Mouse (Mus musculus): Measurements from ENCODE around the gene Azi2. TPM values are rescaled to one million over a fixed set of nuclear protein-coding genes. Genes with fewer than 3 reads are reported as not detected.

Gene Azi2
- total RNA-seq, 2 experiments from 2014 or later: 68.2 to 73.1 TPM

DNA sequence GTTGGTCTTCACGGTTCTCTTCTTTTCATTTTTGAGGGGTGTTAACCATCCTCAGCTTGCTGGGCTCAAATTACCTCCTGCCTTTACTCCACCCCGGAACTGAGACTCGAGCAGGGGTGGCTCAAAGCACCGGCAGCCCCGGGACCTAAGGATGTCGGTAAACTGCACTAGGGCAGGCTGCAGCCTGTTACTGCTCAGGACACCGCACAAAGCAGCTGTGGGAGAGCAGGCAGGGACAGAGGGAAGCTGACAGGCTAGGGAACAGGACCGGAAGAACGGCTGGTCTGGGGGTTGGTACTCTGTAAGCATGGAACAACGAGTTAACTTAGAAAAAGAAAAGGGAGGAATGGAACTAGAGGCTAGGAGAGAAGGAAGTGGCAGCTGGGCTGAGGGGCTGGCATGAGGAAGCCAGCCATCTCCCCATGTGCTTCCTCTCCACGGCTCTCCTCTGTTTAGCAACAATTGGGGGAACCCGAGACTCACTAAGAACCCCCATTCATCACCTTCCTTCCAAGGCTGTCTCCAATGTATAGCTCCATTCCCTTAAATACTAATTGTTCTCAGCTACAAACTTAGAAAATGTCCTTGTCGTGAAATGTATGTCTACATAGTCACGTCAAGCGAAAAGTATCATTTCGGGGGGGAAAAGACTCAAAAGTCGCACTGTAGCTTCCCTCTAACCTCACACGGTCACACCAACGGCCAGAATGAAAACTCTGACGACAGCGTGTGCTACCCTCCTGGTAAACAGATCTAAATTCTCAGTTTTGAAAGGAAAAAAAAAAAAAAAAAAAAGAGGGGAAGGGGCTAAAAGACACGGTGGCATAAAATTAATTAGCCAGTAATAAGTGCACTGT, 42.5 kb downstream of the Azi2 start:
- no peak for DNase-seq (ENCODE audit: low spot score in 2 of 2)

DNA sequence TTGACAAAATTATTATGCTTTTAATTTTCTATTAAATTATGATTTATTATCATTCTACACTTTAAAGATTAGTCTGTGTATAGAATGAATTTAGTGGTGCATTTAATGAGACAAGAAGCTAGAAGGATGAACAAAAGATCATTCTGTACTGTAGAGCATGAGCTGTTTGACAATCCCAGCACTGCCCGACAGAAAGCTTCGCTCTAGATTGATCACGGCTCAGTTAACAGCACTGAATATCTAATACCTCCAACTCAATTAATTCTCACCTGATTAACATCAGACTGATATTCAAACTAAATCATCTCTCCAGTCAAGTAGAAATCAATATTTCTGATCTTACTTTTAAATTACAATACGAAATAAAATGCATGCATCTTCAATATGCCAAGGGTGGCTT, 43.5 kb downstream of the Azi2 start:
- DNase-seq (ENCODE audit: low spot score in 2 of 2): no peak

DNA sequence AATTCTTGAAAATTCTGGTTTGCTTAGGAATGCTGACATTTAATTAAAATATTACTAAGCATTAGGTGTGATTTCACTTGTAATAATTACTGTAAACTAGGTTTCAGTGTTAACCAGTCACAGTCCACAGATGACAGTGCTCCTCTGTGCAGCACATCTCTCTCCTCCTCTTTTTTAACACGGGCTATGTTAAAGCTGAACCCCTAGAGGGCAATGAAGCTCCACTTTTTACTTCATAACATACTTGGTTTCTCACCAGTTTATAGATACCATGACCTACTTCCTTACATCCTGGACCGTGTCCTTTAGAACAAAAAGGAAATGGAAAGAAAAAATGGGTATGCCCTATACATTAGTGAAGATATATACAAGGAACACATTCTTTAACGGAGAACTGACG, 59.1 kb downstream of the Azi2 start:
- DNase-seq (ENCODE audit: low spot score in 2 of 2): peak in 1 of 2 experiments; percentile 30

DNA sequence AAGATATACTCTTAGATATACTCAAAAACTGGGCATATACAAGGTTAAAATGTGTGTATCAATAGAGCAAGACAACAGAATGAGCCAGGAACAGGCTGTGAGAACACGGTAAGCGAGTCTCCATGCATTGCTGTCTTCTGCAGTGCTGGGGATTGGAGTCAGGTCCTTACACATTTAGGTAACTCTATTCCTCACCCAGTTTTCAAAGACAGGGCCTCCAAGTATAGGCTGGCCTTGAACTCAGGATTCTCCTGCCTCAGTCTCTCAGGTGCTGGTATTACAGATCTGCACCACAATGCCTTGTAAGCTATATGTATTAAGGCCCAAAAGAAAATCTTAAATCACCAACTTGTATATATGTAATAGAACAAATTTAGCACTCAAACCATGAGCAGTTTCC, 60.2 kb downstream of the Azi2 start:
- DNase-seq (ENCODE audit: low spot score in 2 of 2): no peak

DNA sequence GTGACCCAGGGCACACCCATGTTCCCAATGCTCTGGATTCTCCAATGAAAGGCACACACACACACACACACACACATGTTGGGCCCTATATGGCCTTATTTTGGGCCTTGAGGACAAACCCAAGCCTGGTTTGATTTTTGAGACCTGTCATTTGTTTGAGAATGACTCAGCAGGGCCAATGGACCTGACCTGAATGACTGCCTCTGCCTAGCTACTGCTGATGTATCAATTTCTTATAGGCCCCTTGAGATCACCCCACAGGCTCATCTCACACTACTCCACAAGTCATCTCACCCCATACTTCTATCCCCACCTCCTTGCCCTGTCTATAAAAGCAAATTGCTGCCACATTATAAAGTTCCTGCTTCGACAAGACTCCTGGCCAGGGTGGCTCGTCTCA, 61.5 kb downstream of the Azi2 start:
- DNase-seq (ENCODE audit: low spot score in 2 of 2): no peak

DNA sequence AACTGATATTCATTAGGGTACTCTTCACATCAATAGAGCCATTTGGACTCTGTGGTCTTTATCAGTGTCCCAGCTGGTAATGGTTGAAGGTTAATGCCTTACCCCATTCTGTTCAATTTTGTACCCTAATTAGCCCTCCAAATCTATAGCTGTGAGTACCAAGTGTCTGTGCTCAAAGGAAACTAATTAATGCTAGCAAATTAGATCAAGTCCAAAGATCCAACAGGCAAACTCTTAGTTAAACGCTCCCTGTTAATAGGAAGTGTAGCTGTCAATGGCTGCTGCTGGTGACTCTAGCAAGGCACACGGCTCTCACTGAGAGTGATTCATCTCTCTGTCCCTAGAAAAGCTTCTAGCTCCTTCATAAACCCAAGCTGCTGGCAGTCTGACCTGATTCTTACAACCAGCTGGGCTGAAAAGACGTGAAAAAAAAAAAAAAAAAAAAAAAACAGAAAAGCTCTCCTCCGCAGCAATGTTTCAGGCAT, 68.3 kb downstream of the Azi2 start:
- DNase-seq (ENCODE audit: low spot score in 2 of 2): no peak

DNA sequence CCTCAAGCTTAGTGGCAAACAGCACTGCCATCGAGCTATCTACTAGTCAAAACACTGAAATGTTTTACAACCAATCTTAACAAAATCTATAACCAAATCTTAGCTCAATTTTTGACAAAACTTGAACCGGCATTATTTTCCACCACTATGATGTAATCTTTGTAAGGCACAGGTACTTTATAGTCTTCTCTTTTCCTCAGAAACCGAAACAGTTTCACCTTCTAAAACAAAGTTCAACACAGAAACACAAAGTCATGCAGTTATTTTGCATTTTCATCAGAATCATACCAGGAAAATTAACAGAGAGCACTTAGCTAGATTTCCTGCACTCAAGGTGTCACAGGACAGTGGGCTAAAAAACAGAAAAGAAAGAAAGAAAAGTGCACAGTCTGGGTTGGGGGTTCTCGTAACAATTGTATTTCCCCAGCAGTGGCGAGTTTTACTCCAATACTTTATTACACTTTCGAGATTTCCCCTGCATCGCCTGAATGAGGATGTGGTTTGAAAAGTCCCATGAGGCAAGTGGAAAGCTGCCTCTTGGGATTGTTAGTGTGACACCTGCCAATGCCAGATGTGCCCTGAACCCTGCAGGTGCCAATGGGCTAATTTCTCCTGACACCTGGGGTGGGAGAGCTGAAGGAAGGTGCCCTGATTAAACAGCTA, 69.5 kb downstream of the Azi2 start:
- no peak for DNase-seq (ENCODE audit: low spot score in 2 of 2)

DNA sequence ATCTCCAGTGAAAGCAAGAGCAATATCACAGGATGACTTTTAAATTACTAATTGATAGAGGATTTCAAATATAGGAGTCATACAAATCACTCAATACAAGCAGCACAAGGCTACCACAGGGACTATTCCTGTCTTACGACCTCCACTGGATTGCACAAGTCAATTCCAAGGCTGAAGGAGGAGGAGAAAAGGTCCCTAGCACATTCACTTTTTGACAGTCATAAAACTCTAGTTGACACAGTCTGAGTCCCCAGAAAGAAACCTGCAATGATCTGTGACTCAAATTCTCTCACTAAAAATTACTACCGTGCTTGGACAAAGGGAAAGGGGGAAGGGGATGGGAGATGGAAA, 70.0 kb downstream of the Azi2 start:
- DNase-seq (ENCODE audit: low spot score in 2 of 2): no peak

Small RNA genes lying within 50 kb of the gene (microRNA-seq; reads per million reads assigned to microRNA genes)
- 0 reads per million in 2 experiments for gene Gm22008

Other genes starting within 250 kb of the Azi2 start
- 10 to 100 TPM; 11.3 to 12.9 TPM for gene Cmc1, start 109.7 kb downstream of the Azi2 start, total RNA-seq (2021)

All from layer of hippocampus, postnatal 14 days (tissue).